ENCODE assay signal across 7 mouse cellular contexts in the genomic region with DNA sequence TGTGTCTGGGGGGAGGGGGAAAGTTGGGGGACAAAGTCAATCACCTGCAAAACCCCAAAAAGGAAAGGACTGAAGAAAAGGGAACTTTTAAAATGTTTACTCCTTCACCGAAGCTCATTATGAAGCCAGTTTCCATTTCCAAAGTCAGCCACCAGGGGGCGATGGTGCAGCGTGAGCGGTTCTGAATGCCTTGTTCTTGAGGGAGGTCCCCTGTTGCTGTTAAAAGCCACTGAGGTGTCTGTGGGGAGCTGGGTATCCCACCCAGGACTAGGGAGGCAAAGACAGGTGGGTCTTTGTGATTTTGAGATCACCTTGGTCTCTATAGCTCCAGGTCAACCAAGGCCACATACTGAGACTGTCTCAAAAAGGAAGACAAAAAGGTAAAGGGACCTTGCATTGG. TPM values are rescaled to one million over a fixed set of nuclear protein-coding genes. Genes with fewer than 3 reads are reported as not detected.
DNase-seq lines count a peak whose midpoint lies in the region; ATAC-seq and TF ChIP-seq lines count a peak whose summit lies in the region.

No protein-coding gene starts in this region.

- H3K9me3 ChIP-seq in ES-E14 (ENCODE audit: control insufficient read depth, insufficient read depth, low read depth, low read length), result no peaks in the 10 kb centered on the region
- no peaks in the 10 kb centered on the region for H3K9me3 ChIP-seq in heart, postnatal 0 days (replicated peaks; ENCODE audit: control insufficient read depth, low read length)

- WGBS in heart, postnatal 0 days, result 10% methylated on average over 4 of the region's 4 CpGs

- TF ChIP-seq CTCF in heart, postnatal 0 days (IDR thresholded peaks at IDR 0.05; ENCODE audit: low read depth), result peak; percentile 95
- TF ChIP-seq CTCF in layer of hippocampus, adult 2 months (conservative IDR thresholded peaks at IDR 0.05), result peak; percentile 90

- peak; percentile 74 for DNase-seq in ES-E14 (ENCODE audit: low read depth, low spot score)
- DNase-seq in adrenal gland, adult 18-20 months (ENCODE audit: low spot score in 2 of 2), result peak; percentile 78 to 83
- peak; percentile 91 for DNase-seq in embryo, embryonic 10.5 days (ENCODE audit: low spot score)
- peak; percentile 59 for DNase-seq in heart, postnatal 0 days (ENCODE audit: low spot score)
- peak; percentile 63 to 91 for DNase-seq in layer of hippocampus, adult 2 months (ENCODE audit: low spot score in 2 of 2)
- peak; percentile 84 for DNase-seq in lung, postnatal 10 days
- DNase-seq in right cerebral cortex, postnatal 36 days (ENCODE audit: low spot score in 2 of 2), result peak; percentile 34 to 58

- H3K4me2 ChIP-seq in heart, postnatal 0 days (ENCODE audit: low read depth, low read length), result no peak overlapping the region

- TF ChIP-seq EP300 in heart, postnatal 0 days (IDR thresholded peaks at IDR 0.05; ENCODE audit: low read depth), result no peak

- H3K27ac ChIP-seq in ES-E14 (ENCODE audit: insufficient read depth, low read depth, low read length, poor library complexity, severe bottlenecking), result no peak overlapping the region
- H3K27ac ChIP-seq in heart, postnatal 0 days (ENCODE audit: low read depth), result no peak overlapping the region
- no peak overlapping the region for H3K27ac ChIP-seq in layer of hippocampus, adult 2 months

- no peak overlapping the region for H3K4me3 ChIP-seq in ES-E14 (ENCODE audit: insufficient read depth in 1 of 2, low read depth in 1 of 2, low read length in 2 of 2, poor library complexity in 1 of 2, severe bottlenecking in 1 of 2)
- H3K4me3 ChIP-seq in heart, postnatal 0 days (ENCODE audit: low read depth, low read length), result no peak overlapping the region
- no peak overlapping the region for H3K4me3 ChIP-seq in layer of hippocampus, adult 2 months

- H3K9ac ChIP-seq in ES-E14 (ENCODE audit: insufficient read depth, low read depth, low read length, poor library complexity, severe bottlenecking), result no peak overlapping the region
- no peak overlapping the region for H3K9ac ChIP-seq in heart, postnatal 0 days (replicated peaks; ENCODE audit: low read depth, low read length)

- peak; percentile 33 for ATAC-seq in heart, postnatal 0 days (ENCODE audit: insufficient read depth, low read depth)

- H3K27me3 ChIP-seq in heart, postnatal 0 days (ENCODE audit: control insufficient read depth, insufficient read depth, low read length), result no peaks in the 10 kb centered on the region

- peaks cover 20% of the 10 kb centered on the region for H3K36me3 ChIP-seq in ES-E14 (ENCODE audit: control insufficient read depth, insufficient read depth, low read length, poor library complexity, severe bottlenecking)
- H3K36me3 ChIP-seq in heart, postnatal 0 days (replicated peaks; ENCODE audit: control insufficient read depth, insufficient read depth, low read length), result peaks cover 23% of the 10 kb centered on the region

- no peaks in the 10 kb centered on the region for H3K4me1 ChIP-seq in ES-E14 (ENCODE audit: control insufficient read depth in 2 of 2, insufficient read depth in 2 of 2, low read length in 2 of 2, poor library complexity in 1 of 2)
- H3K4me1 ChIP-seq in heart, postnatal 0 days (ENCODE audit: control insufficient read depth, insufficient read depth), result no peaks in the 10 kb centered on the region

- in situ Hi-C loops in ES-E14 (cut with MboI; ENCODE audit: low sequenced_read_pairs in 2 of 2, unreplicated experiment in 2 of 2), result loop anchor here in 1 of 2 experiments (10.0 kb wide), 1 partner anchor 112 kb away; no protein-coding TSS in a partner anchor

TF ChIP-seq in ES-E14, 5 proteins besides CTCF, POLR2A, EP300 and RAD21:
- TF ChIP-seq ZC3H11A (IDR thresholded peaks at IDR 0.05; ENCODE audit: borderline replicate concordance, low read depth, low read length) (peak; percentile 33; the same call in 1 of the 2 replicates), MAFK (IDR thresholded peaks at IDR 0.05; ENCODE audit: insufficient read depth, low read depth, low read length) (no peak), ZNF384 (IDR thresholded peaks at IDR 0.05; ENCODE audit: low read depth, low read length) (no peak), HCFC1 (IDR thresholded peaks at IDR 0.05; ENCODE audit: borderline replicate concordance, insufficient read depth, low read length) (no peak)

RNA-seq across cellular contexts. Expression of a gene that starts 3.9 kb away (rescaled TPM):
- total RNA-seq in ES-E14 (2012; rRNA removed), result 83.5 and 96.1 TPM in 2 replicates
- total RNA-seq in adrenal gland, adult 18-20 months (2021), result 1 to 10 TPM; 2.3 to 2.5 TPM
- total RNA-seq in heart, postnatal 0 days (2014; rRNA removed; ENCODE audit: low replicate concordance), result 26.4 and 28.5 TPM in 2 replicates
- polyA plus RNA-seq in heart, postnatal 0 days (2015; fragmentation: Nextera tagmentation; extraction: Ambion mirVana), result 31.0 and 31.7 TPM in 2 replicates
- total RNA-seq in layer of hippocampus, adult 2 months (2021), result 1 to 10 TPM; 2.1 to 2.9 TPM

RNA-seq across cellular contexts. Expression of a gene that starts 6.2 kb away (rescaled TPM):
- 23.8 and 32.6 TPM in 2 replicates for total RNA-seq in ES-E14 (2012; rRNA removed)
- 10 to 100 TPM; 12.7 to 14.0 TPM for total RNA-seq in adrenal gland, adult 18-20 months (2021)
- 9.7 and 18.7 TPM in 2 replicates for total RNA-seq in heart, postnatal 0 days (2014; rRNA removed; ENCODE audit: low replicate concordance)
- 6.0 and 7.1 TPM in 2 replicates for polyA plus RNA-seq in heart, postnatal 0 days (2015; fragmentation: Nextera tagmentation; extraction: Ambion mirVana)
- total RNA-seq in layer of hippocampus, adult 2 months (2021), result 10 to 100 TPM; 22.1 to 23.6 TPM

RNA-seq across cellular contexts. Expression of a gene that starts 43.2 kb away (rescaled TPM):
- total RNA-seq in ES-E14 (2012; rRNA removed), result 3.3 and 4.2 TPM in 2 replicates
- total RNA-seq in adrenal gland, adult 18-20 months (2021), result 1 to 10 TPM; 4.6 to 7.8 TPM
- 3.8 and 4.0 TPM in 2 replicates for total RNA-seq in heart, postnatal 0 days (2014; rRNA removed; ENCODE audit: low replicate concordance)
- polyA plus RNA-seq in heart, postnatal 0 days (2015; fragmentation: Nextera tagmentation; extraction: Ambion mirVana), result 1.7 and 1.9 TPM in 2 replicates
- 1 to 10 TPM; 9.5 to 9.8 TPM for total RNA-seq in layer of hippocampus, adult 2 months (2021)
